Comparison of ENCODE assay signal across 12 mouse cellular contexts in genomic region chr3:81563858-81564756, GRCm38 (mm10).
DNase-seq lines count a peak whose midpoint lies in the region; ATAC-seq and TF ChIP-seq lines count a peak whose summit lies in the region.
"Had no signal": no experiment of that assay in that cellular context is flagged by ENCODE, and none has a peak within 500 bp of the region (broad histone marks: within the 10 kb centered on the region; RNA-seq: fewer than 3 reads in every experiment).

No protein-coding gene starts in this region.

- 48% methylated on average over 7 of the region's 7 CpGs for WGBS in stomach, postnatal 0 days

- H3K4me3 ChIP-seq in stomach, postnatal 0 days (ENCODE audit: low read depth, low read length), result no peak overlapping the region

- no peak overlapping the region for H3K9ac ChIP-seq in stomach, postnatal 0 days (ENCODE audit: low read length)

- DNase-seq in cerebellum, postnatal 14 days, result peak; percentile 5 to 34
- no peak for DNase-seq in cerebellum, postnatal 25 days
- peak; percentile 4 for DNase-seq in urinary bladder, postnatal 14 days (ENCODE audit: low spot score)
- DNase-seq in urinary bladder, postnatal 10 days (ENCODE audit: low spot score), result no peak
- DNase-seq in stomach, postnatal 0 days (ENCODE audit: low spot score), result peak; percentile 31
- DNase-seq in left cerebral cortex, postnatal 14 days (ENCODE audit: low spot score in 2 of 2), result no peak
- DNase-seq in left cerebral cortex, adult 9 months (ENCODE audit: low spot score in 2 of 2), result no peak
- DNase-seq: B cell, adult 2 months; cerebellum, adult 9-11 months; layer of hippocampus, adult 9-11 months had no signal

- no peaks in the 10 kb centered on the region for H3K36me3 ChIP-seq in stomach, postnatal 0 days (ENCODE audit: control insufficient read depth, insufficient read depth, low read length)

- no peaks in the 10 kb centered on the region for H3K27me3 ChIP-seq in stomach, postnatal 0 days (ENCODE audit: control insufficient read depth, insufficient read depth, low read length)

- no peak overlapping the region for H3K27ac ChIP-seq in stomach, postnatal 0 days (replicated peaks)
- H3K27ac ChIP-seq: macrophage had no signal

- H3K4me2 ChIP-seq in stomach, postnatal 0 days (replicated peaks; ENCODE audit: low read depth), result no peak overlapping the region

- no peaks in the 10 kb centered on the region for H3K9me3 ChIP-seq in stomach, postnatal 0 days (ENCODE audit: control insufficient read depth, low read length)

- peak; percentile 76 for ATAC-seq in granulocyte monocyte progenitor cell, adult 5-6 weeks (replicated peaks; ENCODE audit: poor library complexity, severe bottlenecking)
- ATAC-seq in stomach, postnatal 0 days (ENCODE audit: low FRiP score, low TSS enrichment), result peak; percentile 61

- no peaks in the 10 kb centered on the region for H3K4me1 ChIP-seq in stomach, postnatal 0 days (replicated peaks; ENCODE audit: control insufficient read depth, insufficient read depth)

- TF ChIP-seq EP300 in stomach, postnatal 0 days (optimal IDR thresholded peaks at IDR 0.05), result no peak

- no peak for TF ChIP-seq CTCF in stomach, postnatal 0 days (IDR thresholded peaks at IDR 0.05; ENCODE audit: low read depth)

- intact Hi-C loops in left cerebral cortex, postnatal 14 days (cut with DNase I), result no loop called here

Comparison
In these comparisons a context has a peak if more than half of its experiments do, and no peak if none do; other contexts are left out.
1. DNase-seq: peak in cerebellum, postnatal 14 days (2 of 2), urinary bladder, postnatal 14 days (single experiment) and stomach, postnatal 0 days (single experiment); none in cerebellum, postnatal 25 days (0 of 2), urinary bladder, postnatal 10 days (single experiment), left cerebral cortex, postnatal 14 days (0 of 2) and left cerebral cortex, adult 9 months (0 of 2).